24 mouse cellular contexts compared by ENCODE assay signal in genomic region chr19:38259436-38259835, GRCm38 (mm10). TPM values are rescaled to one million over a fixed set of nuclear protein-coding genes. Genes with fewer than 3 reads are reported as not detected.
DNase-seq lines count a peak whose midpoint lies in the region; ATAC-seq lines count a peak whose summit lies in the region.
"Had no signal": no experiment of that assay in that cellular context is flagged by ENCODE, and none has a peak within 500 bp of the region (broad histone marks: within the 10 kb centered on the region; RNA-seq: fewer than 3 reads in every experiment).

No protein-coding gene starts in this region.

- WGBS in hindbrain, embryonic 15.5 days: 80% methylated on average over 3 of the region's 3 CpGs
- 72% methylated on average over 3 of the region's 3 CpGs for WGBS in hindbrain, embryonic 11.5 days
- 80% methylated on average over 3 of the region's 3 CpGs for WGBS in midbrain, embryonic 14.5 days
- 81% methylated on average over 3 of the region's 3 CpGs for WGBS in limb, embryonic 10.5 days

- no peak for ATAC-seq in hindbrain, embryonic 15.5 days (ENCODE audit: low FRiP score, low read depth)
- ATAC-seq in hindbrain, embryonic 11.5 days (ENCODE audit: low FRiP score): no peak
- ATAC-seq in midbrain, embryonic 14.5 days (ENCODE audit: low FRiP score, low TSS enrichment): no peak
- ATAC-seq: intestine, postnatal 0 days; liver, postnatal 0 days had no signal

- no peaks in the 10 kb centered on the region for H3K27me3 ChIP-seq in hindbrain, embryonic 15.5 days
- H3K27me3 ChIP-seq in hindbrain, embryonic 11.5 days (ENCODE audit: control insufficient read depth, insufficient read depth, low read length): no peaks in the 10 kb centered on the region
- no peaks in the 10 kb centered on the region for H3K27me3 ChIP-seq in midbrain, embryonic 14.5 days (ENCODE audit: control insufficient read depth, insufficient read depth, low read length)
- 0 out of 2 replicates have a peak, but pooled peaks cover 7% of the 10 kb centered on the region for H3K27me3 ChIP-seq in limb, embryonic 10.5 days (ENCODE audit: low read depth, poor library complexity, severe bottlenecking)
- H3K27me3 ChIP-seq: hindbrain, embryonic 13.5 days; neural tube, embryonic 12.5 days had no signal

- peaks cover 17% of the 10 kb centered on the region for H3K4me1 ChIP-seq in hindbrain, embryonic 15.5 days (replicated peaks)
- no peaks in the 10 kb centered on the region for H3K4me1 ChIP-seq in hindbrain, embryonic 11.5 days (replicated peaks; ENCODE audit: control insufficient read depth, insufficient read depth, low read length)
- H3K4me1 ChIP-seq in midbrain, embryonic 14.5 days (ENCODE audit: control insufficient read depth, insufficient read depth, low read length): 0 out of 2 replicates have a peak, but pooled peaks cover 3% of the 10 kb centered on the region
- H3K4me1 ChIP-seq in limb, embryonic 10.5 days: peaks cover 11% of the 10 kb centered on the region
- H3K4me1 ChIP-seq: heart, embryonic 10.5 days had no signal

- no peak overlapping the region for H3K4me2 ChIP-seq in hindbrain, embryonic 15.5 days
- H3K4me2 ChIP-seq in hindbrain, embryonic 11.5 days (replicated peaks; ENCODE audit: low read depth, low read length): no peak overlapping the region
- H3K4me2 ChIP-seq in midbrain, embryonic 14.5 days (ENCODE audit: low read length): no peak overlapping the region
- H3K4me2 ChIP-seq: embryonic facial prominence, embryonic 15.5 days; hindbrain, embryonic 13.5 days; kidney, embryonic 15.5 days; neural tube, embryonic 12.5 days had no signal

- peak overlapping the region; percentile 2; the same call in 1 of the 2 replicates for H3K27ac ChIP-seq in hindbrain, embryonic 15.5 days (replicated peaks)
- no peak overlapping the region for H3K27ac ChIP-seq in hindbrain, embryonic 11.5 days (ENCODE audit: low read depth, low read length)
- H3K27ac ChIP-seq in midbrain, embryonic 14.5 days (replicated peaks; ENCODE audit: low read depth, low read length): no peak overlapping the region
- H3K27ac ChIP-seq in limb, embryonic 10.5 days: no peak overlapping the region
- H3K27ac ChIP-seq: embryonic facial prominence, embryonic 15.5 days; heart, embryonic 10.5 days; hindbrain, embryonic 13.5 days; kidney, embryonic 15.5 days; neural tube, embryonic 12.5 days had no signal

- no peaks in the 10 kb centered on the region for H3K36me3 ChIP-seq in hindbrain, embryonic 15.5 days
- no peaks in the 10 kb centered on the region for H3K36me3 ChIP-seq in hindbrain, embryonic 11.5 days (ENCODE audit: control insufficient read depth, insufficient read depth, low read length)
- H3K36me3 ChIP-seq in midbrain, embryonic 14.5 days (ENCODE audit: control insufficient read depth, insufficient read depth, low read length): no peaks in the 10 kb centered on the region
- H3K36me3 ChIP-seq in limb, embryonic 10.5 days: no peaks in the 10 kb centered on the region
- H3K36me3 ChIP-seq: embryonic facial prominence, embryonic 15.5 days; G1E; heart, embryonic 10.5 days; hindbrain, embryonic 13.5 days; kidney, embryonic 15.5 days; neural tube, embryonic 12.5 days had no signal

- H3K4me3 ChIP-seq in hindbrain, embryonic 15.5 days: no peak overlapping the region
- no peak overlapping the region for H3K4me3 ChIP-seq in hindbrain, embryonic 11.5 days (ENCODE audit: low read depth, low read length)
- no peak overlapping the region for H3K4me3 ChIP-seq in midbrain, embryonic 14.5 days (replicated peaks; ENCODE audit: low read depth, low read length)
- no peak overlapping the region for H3K4me3 ChIP-seq in limb, embryonic 10.5 days
- H3K4me3 ChIP-seq: embryonic facial prominence, embryonic 15.5 days; heart, embryonic 10.5 days; hindbrain, embryonic 13.5 days; kidney, embryonic 15.5 days; neural tube, embryonic 12.5 days had no signal

- peak; percentile 53 for DNase-seq in cerebellum, adult 9-10 months
- no peak for DNase-seq in cerebellum, postnatal 25 days
- DNase-seq in hindbrain, embryonic 11.5 days (ENCODE audit: low spot score): no peak
- peak; percentile 33 for DNase-seq in R1 (ENCODE audit: low read depth, low spot score)
- DNase-seq in midbrain, embryonic 14.5 days: peak; percentile 42
- no peak for DNase-seq in adrenal gland, adult 2 months
- no peak for DNase-seq in limb, embryonic 10.5 days (ENCODE audit: low spot score)
- DNase-seq: adrenal gland, postnatal 25 days; gastrocnemius, adult 2 months; heart, postnatal 10 days; liver, postnatal 0 days; lung, postnatal 10 days; spleen, adult 18-20 months; thymus, postnatal 36 days had no signal

- no peaks in the 10 kb centered on the region for H3K9me3 ChIP-seq in hindbrain, embryonic 15.5 days
- H3K9me3 ChIP-seq in hindbrain, embryonic 11.5 days (ENCODE audit: control insufficient read depth, low read length): no peaks in the 10 kb centered on the region
- H3K9me3 ChIP-seq in midbrain, embryonic 14.5 days (ENCODE audit: control insufficient read depth, low read length): no peaks in the 10 kb centered on the region
- H3K9me3 ChIP-seq in limb, embryonic 10.5 days (replicated peaks): no peaks in the 10 kb centered on the region
- H3K9me3 ChIP-seq: embryonic facial prominence, embryonic 15.5 days; G1E; heart, embryonic 10.5 days; hindbrain, embryonic 13.5 days; kidney, embryonic 15.5 days; neural tube, embryonic 12.5 days had no signal

- H3K9ac ChIP-seq in hindbrain, embryonic 15.5 days: no peak overlapping the region
- no peak overlapping the region for H3K9ac ChIP-seq in hindbrain, embryonic 11.5 days (ENCODE audit: low read depth, low read length)
- no peak overlapping the region for H3K9ac ChIP-seq in midbrain, embryonic 14.5 days (replicated peaks; ENCODE audit: low read length)
- H3K9ac ChIP-seq: embryonic facial prominence, embryonic 15.5 days; hindbrain, embryonic 13.5 days; kidney, embryonic 15.5 days; liver, postnatal 0 days; neural tube, embryonic 12.5 days had no signal

RNA-seq across cellular contexts. Expression of gene Lgi1, which starts 4.9 kb away (rescaled TPM):
- 18.8 and 19.5 TPM in 2 replicates for polyA plus RNA-seq in hindbrain, embryonic 15.5 days (2015; fragmentation: Nextera tagmentation; extraction: Ambion mirVana)
- 2.1 TPM in 2 replicates for polyA plus RNA-seq in hindbrain, embryonic 11.5 days (2014; fragmentation: Nextera tagmentation; extraction: Ambion mirVana)
- 15.0 and 15.1 TPM in 2 replicates for polyA plus RNA-seq in midbrain, embryonic 14.5 days (2014; fragmentation: Nextera tagmentation; extraction: Ambion mirVana)
- total RNA-seq in adrenal gland, adult 2 months (2021): 1 to 10 TPM in 1 of 2 experiments, under 1 TPM in 1; 0.43 to 1.8 TPM
- polyA plus RNA-seq in adrenal gland, adult 2 months (2012; rRNA removed): 0.09 TPM in 2 replicates
- 0.28 and 0.50 TPM in 2 replicates for polyA plus RNA-seq in limb, embryonic 10.5 days (2016; fragmentation: Nextera tagmentation; extraction: Ambion mirVana)
- total RNA-seq: liver, adult 2 months; monocyte, adult 5-6 weeks had no signal
- polyA plus RNA-seq: G1E; liver, adult 2 months; liver, postnatal 0 days had no signal

RNA-seq across cellular contexts. Expression of gene Fra10ac1, which starts 35.5 kb away (rescaled TPM):
- 39.9 and 40.2 TPM in 2 replicates for polyA plus RNA-seq in hindbrain, embryonic 15.5 days (2015; fragmentation: Nextera tagmentation; extraction: Ambion mirVana)
- polyA plus RNA-seq in hindbrain, embryonic 11.5 days (2014; fragmentation: Nextera tagmentation; extraction: Ambion mirVana): 47.2 and 54.0 TPM in 2 replicates
- 40.3 and 41.0 TPM in 2 replicates for polyA plus RNA-seq in midbrain, embryonic 14.5 days (2014; fragmentation: Nextera tagmentation; extraction: Ambion mirVana)
- total RNA-seq in adrenal gland, adult 2 months (2021): 10 to 100 TPM; 11.2 to 16.3 TPM
- 2.6 and 4.5 TPM in 2 replicates for polyA plus RNA-seq in adrenal gland, adult 2 months (2012; rRNA removed)
- 40.3 and 47.6 TPM in 2 replicates for polyA plus RNA-seq in limb, embryonic 10.5 days (2016; fragmentation: Nextera tagmentation; extraction: Ambion mirVana)

Comparison
In these comparisons a context has a peak if more than half of its experiments do, and no peak if none do; other contexts are left out.
1. DNase-seq: peak in cerebellum, adult 9-10 months (single experiment), R1 (single experiment) and midbrain, embryonic 14.5 days (single experiment); none in cerebellum, postnatal 25 days (0 of 2), hindbrain, embryonic 11.5 days (single experiment), adrenal gland, adult 2 months (single experiment) and limb, embryonic 10.5 days (single experiment).